ENCODE assay signal across 8 mouse cellular contexts in the genomic region with DNA sequence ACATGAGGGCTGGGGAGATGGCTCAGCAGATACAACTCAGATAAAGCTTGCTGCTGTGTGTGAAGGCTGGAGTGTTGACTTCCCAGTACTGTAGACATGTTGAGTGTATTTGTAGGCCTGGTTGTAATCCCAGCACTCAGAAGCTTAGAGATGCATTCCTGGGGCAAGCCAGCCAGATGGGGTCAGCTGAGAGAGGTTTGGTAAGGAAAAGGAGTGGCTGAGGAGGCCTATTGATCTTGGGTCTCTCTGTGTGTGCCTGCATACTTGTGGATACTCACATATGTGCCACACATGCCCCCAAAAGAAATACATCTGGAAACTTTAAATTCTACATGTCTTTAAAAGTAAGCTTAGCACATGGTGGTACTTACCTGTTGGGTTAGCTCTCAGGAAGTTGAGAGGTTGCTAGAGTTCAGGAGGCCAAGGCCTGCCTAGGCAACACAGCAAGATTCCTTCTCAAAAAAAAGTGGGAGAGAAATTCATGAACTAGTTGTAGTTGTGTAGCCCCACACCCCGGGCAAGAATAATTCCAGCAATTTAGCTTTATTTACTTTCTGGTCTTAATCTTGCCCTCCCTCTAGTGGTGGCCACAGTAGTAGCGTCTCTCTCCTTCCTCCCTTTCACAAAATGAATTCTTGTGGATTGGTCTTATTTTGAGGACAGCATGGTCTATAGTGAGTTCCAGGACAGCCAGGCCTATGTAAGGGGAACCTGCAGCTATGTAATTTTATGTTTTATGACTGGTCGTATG. TPM values are rescaled to one million over a fixed set of nuclear protein-coding genes. Genes with fewer than 3 reads are reported as not detected.
A peak's percentile ranks its signal among the peaks of the same experiment; 100 is the strongest.
DNase-seq lines count a peak whose midpoint lies in the region; ATAC-seq and TF ChIP-seq lines count a peak whose summit lies in the region.

No protein-coding gene starts in this region.

- H3K9ac ChIP-seq in forebrain, postnatal 0 days, result no peak overlapping the region

- peaks cover 4% of the 10 kb centered on the region; the same call in 1 of the 2 replicates for H3K36me3 ChIP-seq in forebrain, postnatal 0 days (ENCODE audit: insufficient read depth)

- no peak overlapping the region for H3K27ac ChIP-seq in forebrain, postnatal 0 days (ENCODE audit: low read depth, low read length)

- peak; percentile 41 to 48 for DNase-seq in cerebellum, adult 18-20 months
- no peak for DNase-seq in cerebellum, adult 9-11 months
- DNase-seq in 3T3-L1 (ENCODE audit: low read depth, low spot score), result peak; percentile 85
- peak; percentile 22 for DNase-seq in adrenal gland, postnatal 25 days
- DNase-seq in forebrain, postnatal 0 days, result peak; percentile 62
- DNase-seq in kidney, postnatal 4 days, result peak; percentile 64 to 74
- DNase-seq in lung, postnatal 4 days, result peak; percentile 55
- peak; percentile 52 for DNase-seq in thymus, postnatal 25 days

- H3K4me3 ChIP-seq in forebrain, postnatal 0 days (ENCODE audit: low read depth, low read length), result no peak overlapping the region

- H3K4me2 ChIP-seq in forebrain, postnatal 0 days (ENCODE audit: low read depth), result no peak overlapping the region

- ATAC-seq in forebrain, postnatal 0 days, result peak; percentile 55; the same call in 1 of the 2 replicates

- H3K27me3 ChIP-seq in forebrain, postnatal 0 days (ENCODE audit: insufficient read depth, low read length), result no peaks in the 10 kb centered on the region

- no peaks in the 10 kb centered on the region for H3K4me1 ChIP-seq in forebrain, postnatal 0 days (ENCODE audit: insufficient read depth)

- WGBS in forebrain, postnatal 0 days, result 32% methylated on average over 3 of the region's 3 CpGs

- peak; percentile 82 for TF ChIP-seq CTCF in forebrain, postnatal 0 days (IDR thresholded peaks at IDR 0.05; ENCODE audit: low read depth)

- H3K9me3 ChIP-seq in forebrain, postnatal 0 days (ENCODE audit: low read length), result no peaks in the 10 kb centered on the region

RNA-seq across cellular contexts. Expression of a gene that starts 8.1 kb away (rescaled TPM):
- 114 and 119 TPM in 2 replicates for total RNA-seq in adrenal gland, postnatal 25 days (2021)
- 92.4 and 116 TPM in 2 replicates for total RNA-seq in forebrain, postnatal 0 days (2014; rRNA removed)
- polyA plus RNA-seq in forebrain, postnatal 0 days (2015; fragmentation: Nextera tagmentation; extraction: Ambion mirVana), result 14.1 and 24.8 TPM in 2 replicates
